Mouse (Mus musculus) embryonic facial prominence, embryonic 11.5 days (tissue): ENCODE data around the gene Plekha5. TPM values are rescaled to one million over a fixed set of nuclear protein-coding genes. Genes with fewer than 3 reads are reported as not detected.

ENCODE experiments used
- polyA plus RNA-seq: library from polyadenylated mRNA; unstranded; fragments of >200 nt; fragmentation: Nextera tagmentation; extraction: Ambion mirVana; gene quantifications from 2 replicates; pipeline ENCODE4 v1.2.1, GENCODE M21; 2014

The Plekha5 gene
- polyA plus RNA-seq, 1 experiment from 2014 or later, result 56.2 TPM

Other genes starting within 250 kb of the Plekha5 start
- gene Aebp2, start 198.6 kb downstream of the Plekha5 start, polyA plus RNA-seq, result 11.9 and 13.0 TPM in 2 replicates